Comparison of ENCODE assay signal across 19 mouse cellular contexts in genomic region chr6:88054081-88054835, GRCm38 (mm10). TPM values are rescaled to one million over a fixed set of nuclear protein-coding genes. Genes with fewer than 3 reads are reported as not detected.
A peak's percentile ranks its signal among the peaks of the same experiment; 100 is the strongest.
DNase-seq lines count a peak whose midpoint lies in the region; ATAC-seq lines count a peak whose summit lies in the region.
"Had no signal": no experiment of that assay in that cellular context is flagged by ENCODE, and none has a peak within 500 bp of the region (broad histone marks: within the 10 kb centered on the region; RNA-seq: fewer than 3 reads in every experiment).

No protein-coding gene starts in this region.

- peaks cover 4% of the 10 kb centered on the region; the same call in 1 of the 2 replicates for H3K4me1 ChIP-seq in liver, embryonic 16.5 days (ENCODE audit: control insufficient read depth, low read depth, low read length)
- peaks cover 2% of the 10 kb centered on the region; the same call in 1 of the 2 replicates for H3K4me1 ChIP-seq in liver, embryonic 11.5 days (replicated peaks; ENCODE audit: control insufficient read depth, insufficient read depth, low read length)
- peaks cover 12% of the 10 kb centered on the region for H3K4me1 ChIP-seq in intestine, embryonic 15.5 days (replicated peaks)
- H3K4me1 ChIP-seq: embryonic facial prominence, embryonic 12.5 days; forebrain, embryonic 15.5 days; hindbrain, embryonic 13.5 days; midbrain, embryonic 12.5 days had no signal

- no peaks in the 10 kb centered on the region for H3K36me3 ChIP-seq in liver, embryonic 16.5 days (ENCODE audit: control insufficient read depth, insufficient read depth)
- no peaks in the 10 kb centered on the region for H3K36me3 ChIP-seq in liver, embryonic 11.5 days (ENCODE audit: control insufficient read depth, insufficient read depth, low read length)
- H3K36me3 ChIP-seq in intestine, embryonic 15.5 days: no peaks in the 10 kb centered on the region
- H3K36me3 ChIP-seq: embryonic facial prominence, embryonic 12.5 days; forebrain, embryonic 15.5 days; heart, embryonic 13.5 days; hindbrain, embryonic 13.5 days; midbrain, embryonic 12.5 days had no signal

- no peaks in the 10 kb centered on the region for H3K27me3 ChIP-seq in liver, embryonic 16.5 days (ENCODE audit: control insufficient read depth, insufficient read depth, low read depth, low read length)
- no peaks in the 10 kb centered on the region; the same call in 1 of the 2 replicates for H3K27me3 ChIP-seq in liver, embryonic 11.5 days (replicated peaks; ENCODE audit: control insufficient read depth, insufficient read depth, low read length)
- no peaks in the 10 kb centered on the region for H3K27me3 ChIP-seq in intestine, embryonic 15.5 days (replicated peaks)
- H3K27me3 ChIP-seq: embryonic facial prominence, embryonic 12.5 days had no signal

- ATAC-seq in liver, embryonic 16.5 days (ENCODE audit: low read depth): no peak
- ATAC-seq in liver, embryonic 11.5 days (replicated peaks; ENCODE audit: low FRiP score): no peak
- peak; percentile 54; the same call in 1 of the 2 replicates for ATAC-seq in intestine, embryonic 15.5 days
- ATAC-seq: forebrain, embryonic 15.5 days; inflammation-experienced regulatory T-cells, adult 6 months had no signal

- 54% methylated on average over 9 of the region's 9 CpGs for WGBS in liver, embryonic 16.5 days (ENCODE audit: insufficient replicate concordance)
- 63% methylated on average over 9 of the region's 9 CpGs for WGBS in liver, embryonic 11.5 days
- 58% methylated on average over 9 of the region's 9 CpGs for WGBS in intestine, embryonic 15.5 days

- no peak for DNase-seq in liver, embryonic 11.5 days (ENCODE audit: low spot score)
- peak; percentile 20 for DNase-seq in lung, postnatal 14 days
- peak; percentile 59 for DNase-seq in yolk sac, embryonic 10.5 days (ENCODE audit: low spot score)
- DNase-seq in spleen, postnatal 14 days (ENCODE audit: low spot score in 2 of 2): no peak
- DNase-seq in urinary bladder, postnatal 25 days (ENCODE audit: low spot score): no peak
- DNase-seq: cerebellum, adult 9-11 months; kidney, postnatal 25 days; left cerebral cortex, postnatal 4 days; right cerebral cortex, postnatal 4 days; thymus, postnatal 36 days had no signal

- no peak overlapping the region for H3K9ac ChIP-seq in liver, embryonic 16.5 days (ENCODE audit: low read depth, low read length)
- H3K9ac ChIP-seq in liver, embryonic 11.5 days (ENCODE audit: low read depth, low read length): no peak overlapping the region
- H3K9ac ChIP-seq in intestine, embryonic 15.5 days: no peak overlapping the region
- H3K9ac ChIP-seq: embryonic facial prominence, embryonic 12.5 days; forebrain, embryonic 15.5 days; heart, embryonic 13.5 days; hindbrain, embryonic 13.5 days; midbrain, embryonic 12.5 days had no signal

- no peak overlapping the region for H3K4me2 ChIP-seq in liver, embryonic 16.5 days (ENCODE audit: low read depth, low read length)
- no peak overlapping the region for H3K4me2 ChIP-seq in liver, embryonic 11.5 days
- H3K4me2 ChIP-seq in intestine, embryonic 15.5 days (replicated peaks): peak overlapping the region; percentile 3; the same call in 1 of the 2 replicates
- H3K4me2 ChIP-seq: embryonic facial prominence, embryonic 12.5 days; forebrain, embryonic 15.5 days; heart, embryonic 13.5 days; hindbrain, embryonic 13.5 days; midbrain, embryonic 12.5 days had no signal

- 0 out of 2 replicates have a peak overlapping the region, but pooled peaks have one; percentile 15 for H3K27ac ChIP-seq in liver, embryonic 16.5 days (ENCODE audit: low read length)
- H3K27ac ChIP-seq in liver, embryonic 11.5 days (ENCODE audit: low read depth, low read length): no peak overlapping the region
- no peak overlapping the region for H3K27ac ChIP-seq in intestine, embryonic 15.5 days
- H3K27ac ChIP-seq: embryonic facial prominence, embryonic 12.5 days; forebrain, embryonic 15.5 days; heart, embryonic 13.5 days; hindbrain, embryonic 13.5 days; left cerebral cortex, adult 2 months; midbrain, embryonic 12.5 days had no signal

- H3K4me3 ChIP-seq in liver, embryonic 16.5 days (ENCODE audit: low read depth, low read length): no peak overlapping the region
- H3K4me3 ChIP-seq in liver, embryonic 11.5 days (ENCODE audit: low read depth, low read length): no peak overlapping the region
- no peak overlapping the region for H3K4me3 ChIP-seq in intestine, embryonic 15.5 days (replicated peaks)
- H3K4me3 ChIP-seq: embryonic facial prominence, embryonic 12.5 days; forebrain, embryonic 15.5 days; heart, embryonic 13.5 days; hindbrain, embryonic 13.5 days; left cerebral cortex, adult 2 months; midbrain, embryonic 12.5 days had no signal

- no peaks in the 10 kb centered on the region for H3K9me3 ChIP-seq in liver, embryonic 16.5 days (replicated peaks; ENCODE audit: control insufficient read depth, low read length)
- H3K9me3 ChIP-seq in liver, embryonic 11.5 days (ENCODE audit: control insufficient read depth, low read length): no peaks in the 10 kb centered on the region
- H3K9me3 ChIP-seq in intestine, embryonic 15.5 days: no peaks in the 10 kb centered on the region
- H3K9me3 ChIP-seq: embryonic facial prominence, embryonic 12.5 days; forebrain, embryonic 15.5 days; hindbrain, embryonic 13.5 days; midbrain, embryonic 12.5 days had no signal

RNA-seq across cellular contexts. Expression of gene Rab7, which starts 9.2 kb away (rescaled TPM):
- 112 and 113 TPM in 2 replicates for polyA plus RNA-seq in liver, embryonic 16.5 days (2015; fragmentation: Nextera tagmentation; extraction: Ambion mirVana)
- polyA plus RNA-seq in liver, embryonic 11.5 days (2014; fragmentation: Nextera tagmentation; extraction: Ambion mirVana): 221 and 230 TPM in 2 replicates
- polyA plus RNA-seq in intestine, embryonic 15.5 days (2015; fragmentation: Nextera tagmentation; extraction: Ambion mirVana): 243 and 244 TPM in 2 replicates

RNA-seq across cellular contexts. Expression of gene Rpn1, which starts 30.0 kb away (rescaled TPM):
- polyA plus RNA-seq in liver, embryonic 16.5 days (2015; fragmentation: Nextera tagmentation; extraction: Ambion mirVana): 173 and 183 TPM in 2 replicates
- polyA plus RNA-seq in liver, embryonic 11.5 days (2014; fragmentation: Nextera tagmentation; extraction: Ambion mirVana): 384 and 414 TPM in 2 replicates
- polyA plus RNA-seq in intestine, embryonic 15.5 days (2015; fragmentation: Nextera tagmentation; extraction: Ambion mirVana): 423 and 425 TPM in 2 replicates

Comparison
In these comparisons a context has a peak if more than half of its experiments do, and no peak if none do; other contexts are left out.
1. DNase-seq: peak in lung, postnatal 14 days (single experiment) and yolk sac, embryonic 10.5 days (single experiment); none in liver, embryonic 11.5 days (single experiment), spleen, postnatal 14 days (0 of 2) and urinary bladder, postnatal 25 days (single experiment).